Mouse (Mus musculus) hindbrain, embryonic 16.5 days (tissue): ENCODE measurements around the gene 1700088E04Rik. TPM values are rescaled to one million over a fixed set of nuclear protein-coding genes. Genes with fewer than 3 reads are reported as not detected.
A peak's percentile ranks its signal among the peaks of the same experiment; 100 is the strongest.

ENCODE experiments used
- ATAC-seq: fragments of 200-750 bp; cut with Nextera tagmentation; 2 replicates; pipeline ENCODE4 v1.8.0; 2017; ENCODE audit warnings: moderate TSS enrichment, moderate library complexity
- H3K27ac ChIP-seq: fragments of 300-500 bp; sonication (generic); 2 replicates; pipeline ENCODE4 v1.5.1; 2014; ENCODE audit warnings: low read depth, mild to moderate bottlenecking, control low read depth, low read length, moderate library complexity
- H3K27me3 ChIP-seq: fragments of 300-500 bp; sonication (generic); replicated peaks from 2 replicates; pipeline ENCODE4 v1.6.1; 2014; ENCODE audit warnings: low read length; ENCODE audit not compliant: control insufficient read depth, insufficient read depth
- H3K36me3 ChIP-seq: fragments of 300-500 bp; sonication (generic); 2 replicates; pipeline ENCODE4 v1.6.1; 2014; ENCODE audit warnings: mild to moderate bottlenecking, low read length, moderate library complexity, mixed read lengths; ENCODE audit not compliant: control insufficient read depth, insufficient read depth
- H3K4me1 ChIP-seq: fragments of 300-500 bp; sonication (generic); 2 replicates; pipeline ENCODE4 v1.6.1; 2014; ENCODE audit warnings: low read depth, low read length; ENCODE audit not compliant: control insufficient read depth, insufficient read depth
- H3K4me2 ChIP-seq: fragments of 300-500 bp; sonication (generic); 2 replicates; pipeline ENCODE4 v1.6.1; 2014; ENCODE audit warnings: mild to moderate bottlenecking, low read length, control low read depth, moderate library complexity
- H3K4me3 ChIP-seq: fragments of 300-500 bp; sonication (generic); 2 replicates; pipeline ENCODE4 v1.5.1; 2014; ENCODE audit warnings: mild to moderate bottlenecking, low read length, control low read depth, moderate library complexity
- H3K9ac ChIP-seq: fragments of 300-500 bp; sonication (generic); 2 replicates; pipeline ENCODE4 v1.6.1; 2014; ENCODE audit warnings: low read depth, mild to moderate bottlenecking, control low read depth, low read length, moderate library complexity
- H3K9me3 ChIP-seq: fragments of 300-500 bp; sonication (generic); 2 replicates; pipeline ENCODE4 v1.6.1; 2014; ENCODE audit warnings: mild to moderate bottlenecking, low read length, moderate library complexity; ENCODE audit not compliant: control insufficient read depth
- WGBS: fragments of 180-500 bp; shearing (Covaris S2); extraction: QIAGEN DNeasy Blood & Tissue Kit; methylation state at CpG from one replicate; pipeline ENCODE4 v1.1.7; 2014; 5-methylcytosine and 5-hydroxymethylcytosine counted together
- polyA plus RNA-seq: library from polyadenylated mRNA; unstranded; fragments of >200 nt; fragmentation: Nextera tagmentation; extraction: Ambion mirVana; gene quantifications from 2 replicates; pipeline ENCODE4 v1.2.1, GENCODE M21; 2015

Gene 1700088E04Rik
- 18.0 and 20.2 TPM in 2 replicates for polyA plus RNA-seq

- H3K36me3 ChIP-seq: peaks cover 5% of the 10 kb centered on the region; the same call in 1 of the 2 replicates
- peak within 1 kb of the TSS; percentile 81 for H3K9ac ChIP-seq
- H3K9me3 ChIP-seq: no peaks in the 10 kb centered on the region
- peak; percentile 93 for ATAC-seq
- H3K4me1 ChIP-seq: peaks cover 16% of the 10 kb centered on the region
- H3K4me2 ChIP-seq: peak within 1 kb of the TSS; percentile 87
- H3K27me3 ChIP-seq: no peaks in the 10 kb centered on the region
- peak within 1 kb of the TSS; percentile 71; the same call in 1 of the 2 replicates for H3K27ac ChIP-seq
- under 1% methylated on average over 57 of the region's 57 CpGs for WGBS
- H3K4me3 ChIP-seq: peak within 1 kb of the TSS; percentile 80
Observed at GRCm38 (mm10) chr15:79140866-79141565, at the start of gene 1700088E04Rik, which contains the start of gene Polr2f. 1700088E04Rik (minus strand) TSS chr15:79141253. Polr2f (plus strand) TSS chr15:79141009.

- Histone ChIP-seq H3K9me3 (no peaks in the 10 kb centered on the region), H3K27me3 (no peaks in the 10 kb centered on the region), H3K27ac (no peak overlapping the region), H3K4me1 (peaks cover 1% of the 10 kb centered on the region), H3K4me2 (no peak overlapping the region), H3K4me3 (no peak overlapping the region), H3K36me3 (no peaks in the 10 kb centered on the region), H3K9ac (no peak overlapping the region)
- no peak for ATAC-seq
- WGBS: 91% methylated on average over 8 of the region's 8 CpGs
Observed at GRCm38 (mm10) chr15:79187819-79188218, 46.8 kb upstream of the 1700088E04Rik start.

- Histone ChIP-seq H3K27me3 (no peaks in the 10 kb centered on the region), H3K27ac (no peak overlapping the region), H3K36me3 (no peaks in the 10 kb centered on the region), H3K4me1 (no peaks in the 10 kb centered on the region), H3K9ac (no peak overlapping the region), H3K4me2 (no peak overlapping the region), H3K4me3 (no peak overlapping the region), H3K9me3 (no peaks in the 10 kb centered on the region)
- no peak for ATAC-seq
- 79% methylated on average over 10 of the region's 10 CpGs for WGBS
Observed at GRCm38 (mm10) chr15:79185213-79185612, 44.2 kb upstream of the 1700088E04Rik start.

DNA sequence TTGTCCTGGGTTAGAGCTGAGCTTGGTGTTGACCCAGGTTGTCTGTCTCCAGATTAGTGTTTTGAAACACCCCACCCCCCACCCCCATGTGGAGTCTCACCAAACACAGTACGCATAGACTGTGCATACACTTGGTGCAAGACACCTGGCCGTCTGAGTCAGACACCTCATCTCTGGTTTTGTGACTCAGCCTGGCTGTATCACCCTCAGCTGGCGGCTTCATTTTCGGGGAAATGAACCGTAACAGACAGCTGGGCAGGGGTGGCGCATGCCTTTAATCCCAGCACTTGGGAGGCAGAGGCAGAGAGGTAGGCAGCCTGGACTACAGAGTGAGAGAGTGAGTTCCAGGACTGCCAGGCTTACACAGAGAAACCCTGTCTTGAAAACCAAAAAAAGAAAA lies 35.9 kb upstream of the 1700088E04Rik start:
- ATAC-seq: no peak
- H3K36me3 ChIP-seq: no peaks in the 10 kb centered on the region

DNA sequence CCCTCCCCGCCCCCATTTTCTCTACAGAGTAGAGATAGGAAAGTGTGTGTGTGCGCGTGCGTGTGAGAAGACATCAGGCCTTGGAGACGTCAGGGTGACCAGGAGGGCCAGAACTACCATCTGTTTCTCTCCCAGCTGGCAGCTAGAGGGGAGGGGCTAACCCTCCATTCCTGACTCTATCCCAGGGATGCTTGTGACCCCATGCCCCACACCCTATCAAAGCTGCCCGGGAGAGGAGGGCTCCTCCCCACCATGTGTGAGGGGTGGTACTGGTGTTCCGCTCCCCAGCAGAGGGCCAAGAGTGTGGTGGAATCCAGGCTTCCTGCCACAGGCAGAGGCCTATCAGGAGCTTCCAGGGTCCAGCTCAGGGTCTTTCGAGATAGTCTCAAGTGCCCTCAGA lies 25.7 kb upstream of the 1700088E04Rik start:
- peaks cover 31% of the 10 kb centered on the region for H3K27me3 ChIP-seq
- H3K9me3 ChIP-seq: no peaks in the 10 kb centered on the region
- H3K4me1 ChIP-seq: no peaks in the 10 kb centered on the region
- no peak overlapping the region for H3K4me3 ChIP-seq
- H3K9ac ChIP-seq: no peak overlapping the region
- H3K27ac ChIP-seq: no peak overlapping the region
- peak overlapping the region; percentile 5 for H3K4me2 ChIP-seq
- 36% methylated on average over 8 of the region's 8 CpGs for WGBS
- ATAC-seq: no peak; the same call in 1 of the 2 replicates
- H3K36me3 ChIP-seq: no peaks in the 10 kb centered on the region

More for the DNA sequence above, 35.9 kb upstream of the 1700088E04Rik start:
- Histone ChIP-seq H3K4me2 (no peak overlapping the region), H3K27me3 (no peaks in the 10 kb centered on the region), H3K9ac (no peak overlapping the region), H3K9me3 (no peaks in the 10 kb centered on the region), H3K4me3 (no peak overlapping the region), H3K4me1 (no peaks in the 10 kb centered on the region), H3K27ac (no peak overlapping the region)
- 47% methylated on average over 6 of the region's 6 CpGs for WGBS

- no peaks in the 10 kb centered on the region for H3K36me3 ChIP-seq
- H3K27me3 ChIP-seq: peaks cover 31% of the 10 kb centered on the region
- H3K9ac ChIP-seq: no peak within 1 kb of the TSS
- peak within 1 kb of the TSS; percentile 10; the same call in 1 of the 2 replicates for H3K4me3 ChIP-seq
- 52% methylated on average over 5 of the region's 5 CpGs for WGBS
- ATAC-seq: no peak
- H3K4me2 ChIP-seq: no peak within 1 kb of the TSS
- H3K27ac ChIP-seq: peak within 1 kb of the TSS; percentile 14; the same call in 1 of the 2 replicates
- no peaks in the 10 kb centered on the region for H3K9me3 ChIP-seq
- H3K4me1 ChIP-seq: no peaks in the 10 kb centered on the region
Observed at GRCm38 (mm10) chr15:79165140-79165539, 24.1 kb upstream of the 1700088E04Rik start, which contains the start of gene Sox10. Sox10 (minus strand) TSS chr15:79165240.

- Histone ChIP-seq H3K4me3 (peak overlapping the region; percentile 10; the same call in 1 of the 2 replicates), H3K4me2 (no peak overlapping the region), H3K36me3 (no peaks in the 10 kb centered on the region), H3K4me1 (no peaks in the 10 kb centered on the region), H3K9me3 (no peaks in the 10 kb centered on the region), H3K9ac (no peak overlapping the region), H3K27me3 (peaks cover 31% of the 10 kb centered on the region), H3K27ac (no peak overlapping the region)
- no peak for ATAC-seq
- 7% methylated on average over 13 of the region's 15 CpGs for WGBS
Observed at GRCm38 (mm10) chr15:79164251-79164650, 23.2 kb upstream of the 1700088E04Rik start.

DNA sequence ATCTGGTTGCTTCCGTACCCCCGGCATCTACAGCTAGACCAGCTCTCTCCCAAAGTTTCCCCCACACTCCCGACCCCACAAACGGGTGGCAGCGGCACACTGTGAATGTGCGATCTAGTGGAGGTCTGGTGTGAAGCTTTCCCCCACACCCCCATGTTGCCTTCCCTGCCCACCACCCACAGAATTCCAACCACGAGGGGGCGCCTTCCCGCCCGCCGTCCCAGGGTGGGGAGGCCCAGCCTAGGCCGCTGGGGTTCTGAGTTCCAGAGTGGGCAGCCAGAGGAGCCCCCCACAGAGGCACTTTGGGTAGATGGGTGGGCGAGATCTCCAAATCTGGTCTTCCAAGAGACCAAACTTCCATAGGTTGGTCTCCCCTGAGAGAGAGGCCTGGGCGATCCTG lies 21.8 kb upstream of the 1700088E04Rik start:
- Histone ChIP-seq H3K4me1 (no peaks in the 10 kb centered on the region), H3K4me2 (no peak overlapping the region), H3K9me3 (no peaks in the 10 kb centered on the region), H3K27me3 (peaks cover 31% of the 10 kb centered on the region), H3K9ac (no peak overlapping the region), H3K27ac (no peak overlapping the region), H3K4me3 (peak overlapping the region; percentile 12; the same call in 1 of the 2 replicates), H3K36me3 (no peaks in the 10 kb centered on the region)
- WGBS: 43% methylated on average over 14 of the region's 14 CpGs
- no peak for ATAC-seq

DNA sequence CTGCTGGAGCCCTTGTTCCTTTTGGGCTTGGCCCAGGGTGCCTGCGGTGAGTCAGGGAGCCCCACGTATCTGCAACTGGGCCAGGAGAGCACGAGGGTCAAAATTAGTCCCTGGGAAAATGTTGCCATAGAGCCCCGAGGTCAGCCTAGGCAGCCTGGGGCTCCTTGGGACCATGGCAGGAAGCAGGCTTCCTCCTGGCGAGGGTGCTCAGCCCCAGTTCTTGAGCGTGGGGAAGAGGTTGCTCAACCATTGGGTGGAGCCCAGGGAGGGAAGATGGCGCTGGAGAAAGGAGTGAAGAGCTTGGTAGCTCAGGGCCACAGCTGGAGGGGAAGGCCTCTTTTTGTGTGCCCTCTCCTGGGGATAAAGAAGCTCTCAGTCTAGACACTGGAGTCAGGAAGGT lies 21.2 kb upstream of the 1700088E04Rik start:
- Histone ChIP-seq H3K27ac (no peak overlapping the region), H3K36me3 (no peaks in the 10 kb centered on the region), H3K9ac (no peak overlapping the region), H3K4me1 (no peaks in the 10 kb centered on the region), H3K9me3 (no peaks in the 10 kb centered on the region), H3K4me3 (peak overlapping the region; percentile 12; the same call in 1 of the 2 replicates), H3K27me3 (peaks cover 31% of the 10 kb centered on the region), H3K4me2 (peak overlapping the region; percentile 5; the same call in 1 of the 2 replicates)
- 71% methylated on average over 7 of the region's 7 CpGs for WGBS
- no peak for ATAC-seq
